Mouse (Mus musculus) liver, embryonic 14.5 days (tissue): ENCODE results near the gene Kiz. TPM values are rescaled to one million over a fixed set of nuclear protein-coding genes. Genes with fewer than 3 reads are reported as not detected.

Experiments used
- ATAC-seq: fragments of 200-750 bp; cut with Nextera tagmentation; 2 replicates; pipeline ENCODE4 v1.8.0; 2017; ENCODE audit warnings: moderate number of reproducible peaks, mild to moderate bottlenecking, moderate library complexity; ENCODE audit not compliant: insufficient read depth
- DNase-seq, 3 experiments: peaks; one replicate each; pipeline ENCODE4 v3.0.0-alpha.2; 2012 to 2013; ENCODE audit warnings: low read depth in 3 of 3, low spot score in 3 of 3
- H3K27ac ChIP-seq: fragments of 300-500 bp; sonication (generic); 2 replicates; pipeline ENCODE4 v1.5.1; 2014; ENCODE audit warnings: moderate library complexity, mild to moderate bottlenecking, control low read depth, inconsistent platforms
- H3K27me3 ChIP-seq: fragments of 300-500 bp; sonication (generic); 2 replicates; pipeline ENCODE4 v1.6.1; 2014; ENCODE audit warnings: mild to moderate bottlenecking, low read length, moderate library complexity; ENCODE audit not compliant: control insufficient read depth, insufficient read depth
- H3K36me3 ChIP-seq: fragments of 300-500 bp; sonication (generic); replicated peaks from 2 replicates; pipeline ENCODE4 v1.6.1; 2014; ENCODE audit warnings: low read depth; ENCODE audit not compliant: control insufficient read depth, insufficient read depth
- H3K4me1 ChIP-seq, 2 experiments: fragments of 200-500 bp in 1 of 2; fragments of 300-500 bp in 1 of 2; sonication (generic) in 1 of 2; replicated peaks; 2 replicates each; pipeline ENCODE4 v1.6.1; 2012 to 2014; ENCODE audit warnings: antibody characterized with exemption in 1 of 2, inconsistent platforms in 1 of 2, low read length in 1 of 2; ENCODE audit not compliant: control insufficient read depth in 2 of 2, insufficient read depth in 2 of 2
- H3K4me2 ChIP-seq: fragments of 300-500 bp; sonication (generic); 2 replicates; pipeline ENCODE4 v1.6.1; 2014; ENCODE audit warnings: low read depth, mild to moderate bottlenecking, control low read depth, moderate library complexity
- H3K4me3 ChIP-seq, 2 experiments: fragments of 200-500 bp in 1 of 2; fragments of 300-500 bp in 1 of 2; sonication (generic) in 1 of 2; 2 replicates each; pipeline ENCODE4 v1.5.1; 2012 to 2014; ENCODE audit warnings: low read depth in 2 of 2, low read length in 2 of 2, mild to moderate bottlenecking in 2 of 2, control low read depth in 1 of 2, inconsistent platforms in 1 of 2, moderate library complexity in 1 of 2; ENCODE audit not compliant: insufficient read depth in 1 of 2
- H3K9ac ChIP-seq: fragments of 300-500 bp; sonication (generic); replicated peaks from 2 replicates; pipeline ENCODE4 v1.6.1; 2014; ENCODE audit warnings: mild to moderate bottlenecking, control low read depth, moderate library complexity
- H3K9me3 ChIP-seq: fragments of 300-500 bp; sonication (generic); 2 replicates; pipeline ENCODE4 v1.6.1; 2016; ENCODE audit warnings: low read length, mixed read lengths; ENCODE audit not compliant: control insufficient read depth
- CTCF ChIP-seq: IDR thresholded peaks from 2 replicates; pipeline ENCODE4 v1.5.1; 2016; ENCODE audit warnings: antibody characterized with exemption, low read depth, control low read depth
- EP300 ChIP-seq: IDR thresholded peaks from 2 replicates; pipeline ENCODE4 v1.6.1; 2016; ENCODE audit warnings: antibody characterized with exemption, low read depth
- WGBS: fragments of 180-500 bp; shearing (Covaris S2); extraction: QIAGEN DNeasy Blood & Tissue Kit; methylation state at CpG from one replicate; pipeline ENCODE4 v1.1.7; 2014; ENCODE audit not compliant: insufficient replicate concordance; 5-methylcytosine and 5-hydroxymethylcytosine counted together
- polyA plus RNA-seq, 2 experiments: library from polyadenylated mRNA; depleted of rRNA in 1 of 2; stranded (reverse) in 1 of 2; unstranded in 1 of 2; fragments of >200 nt; fragmentation: Nextera tagmentation in 1 of 2; extraction: Ambion mirVana in 1 of 2; gene quantifications; 2 replicates each; pipeline versions ENCODE4 v1.2.1 to v1.2.3; 2012 to 2014

Gene Kiz
- polyA plus RNA-seq, 2 experiments, result 6.5 to 11.5 TPM

- H3K36me3 ChIP-seq, result no peaks in the 10 kb centered on the region
- H3K4me2 ChIP-seq, result no peak overlapping the region
- 3% methylated on average over 30 of the region's 30 CpGs for WGBS
- no peaks in the 10 kb centered on the region for H3K4me1 ChIP-seq
- DNase-seq (no peak), ATAC-seq (no peak)
- H3K27me3 ChIP-seq, result peaks cover 74% of the 10 kb centered on the region
- no peak overlapping the region for H3K9ac ChIP-seq
- TF ChIP-seq EP300 (no peak), CTCF (no peak)
- no peak overlapping the region for H3K4me3 ChIP-seq
- no peaks in the 10 kb centered on the region for H3K9me3 ChIP-seq
- no peak overlapping the region for H3K27ac ChIP-seq
Observed at GRCm38 (mm10) chr2:146838596-146839302, 16.9 kb upstream of the Kiz start.

- peaks cover 67% of the 10 kb centered on the region for H3K27me3 ChIP-seq
- 4% methylated on average over 36 of the region's 36 CpGs for WGBS
- no peak overlapping the region for H3K4me2 ChIP-seq
- TF ChIP-seq EP300 (no peak), CTCF (no peak)
- H3K27ac ChIP-seq, result no peak overlapping the region
- H3K9me3 ChIP-seq, result no peaks in the 10 kb centered on the region
- H3K9ac ChIP-seq, result no peak overlapping the region
- DNase-seq (no peak), ATAC-seq (no peak)
- H3K36me3 ChIP-seq, result no peaks in the 10 kb centered on the region
- H3K4me1 ChIP-seq, result no peaks in the 10 kb centered on the region
- no peak overlapping the region for H3K4me3 ChIP-seq
Observed at GRCm38 (mm10) chr2:146839303-146840030, 16.2 kb upstream of the Kiz start.

GRCm38 (mm10) chr2:146847863-146848262, 7.8 kb upstream of the Kiz start:
- 62% methylated on average over 2 of the region's 2 CpGs for WGBS
- Histone ChIP-seq H3K4me3 (no peak overlapping the region), H3K36me3 (no peaks in the 10 kb centered on the region), H3K9ac (no peak overlapping the region), H3K27me3 (no peaks in the 10 kb centered on the region), H3K4me1 (no peaks in the 10 kb centered on the region), H3K9me3 (no peaks in the 10 kb centered on the region), H3K4me2 (no peak overlapping the region), H3K27ac (no peak overlapping the region)
- DNase-seq (no peak), ATAC-seq (no peak)
- TF ChIP-seq CTCF, result no peak
- no peak for TF ChIP-seq EP300

- Histone ChIP-seq H3K9ac (peak overlapping the region; percentile 90), H3K4me1 (peaks cover 5 to 6% of the 10 kb centered on the region in 2 experiments; a peak in 3 of 4 replicates), H3K4me2 (peak overlapping the region; percentile 89), H3K27me3 (no peaks in the 10 kb centered on the region), H3K27ac (peak overlapping the region; percentile 77), H3K4me3 (peak overlapping the region; percentile 82 to 84), H3K9me3 (no peaks in the 10 kb centered on the region), H3K36me3 (no peaks in the 10 kb centered on the region)
- 1% methylated on average over 11 of the region's 11 CpGs for WGBS
- TF ChIP-seq EP300 (no peak), CTCF (no peak)
- DNase-seq (peak; percentile 16 to 37 (median 20)), ATAC-seq (peak; percentile 40)
Observed at GRCm38 (mm10) chr2:146856120-146856519, 456 bp downstream of the Kiz start.

GRCm38 (mm10) chr2:146856853-146857252, 1.2 kb downstream of the Kiz start:
- Histone ChIP-seq H3K4me3 (peak overlapping the region in 1 of 2 experiments; percentile 84; a peak in 2 of 4 replicates), H3K4me2 (peak overlapping the region; percentile 89)
- TF ChIP-seq EP300 (no peak), CTCF (no peak)

More at GRCm38 (mm10) chr2:146856853-146857252, 1.2 kb downstream of the Kiz start:
- H3K27me3 ChIP-seq, result no peaks in the 10 kb centered on the region
- H3K9me3 ChIP-seq, result no peaks in the 10 kb centered on the region
- H3K4me1 ChIP-seq, result peaks cover 5 to 6% of the 10 kb centered on the region in 2 experiments; a peak in 3 of 4 replicates
- DNase-seq, result no peak
- no peak overlapping the region for H3K9ac ChIP-seq
- no peaks in the 10 kb centered on the region for H3K36me3 ChIP-seq
- no peak for ATAC-seq
- H3K27ac ChIP-seq, result no peak overlapping the region
- 9% methylated on average over 4 of the region's 4 CpGs for WGBS
